ENCODE assay signal across 10 mouse cellular contexts in the genomic region with DNA sequence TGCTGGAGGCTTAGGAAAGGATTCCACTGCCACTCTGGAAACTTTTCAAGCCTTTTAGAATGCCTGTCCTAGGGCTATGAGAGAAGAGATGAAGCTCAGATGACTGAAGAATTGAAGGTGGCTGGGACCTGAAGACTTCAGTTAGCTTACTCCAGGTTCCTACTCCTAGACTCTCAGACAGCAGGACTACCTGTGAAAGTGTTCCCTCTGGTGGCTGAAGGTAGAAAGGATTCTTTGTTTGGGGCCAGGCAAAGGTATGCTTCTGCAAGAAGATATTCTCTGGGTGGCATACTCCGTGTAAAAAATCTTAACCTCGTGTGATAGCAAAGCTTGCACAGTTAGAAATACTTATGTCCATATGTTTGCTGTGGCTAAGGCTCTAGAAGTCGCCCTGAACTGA.
A peak's percentile ranks its signal among the peaks of the same experiment; 100 is the strongest.
DNase-seq lines count a peak whose midpoint lies in the region; ATAC-seq and TF ChIP-seq lines count a peak whose summit lies in the region.
"Had no signal": no experiment of that assay in that cellular context is flagged by ENCODE, and none has a peak within 500 bp of the region (broad histone marks: within the 10 kb centered on the region; RNA-seq: fewer than 3 reads in every experiment).

No protein-coding gene starts in this region.

- no peaks in the 10 kb centered on the region for H3K9me3 ChIP-seq in liver, postnatal 0 days (ENCODE audit: low read length)
- no peaks in the 10 kb centered on the region for H3K9me3 ChIP-seq in liver, embryonic 12.5 days (replicated peaks)
- no peaks in the 10 kb centered on the region for H3K9me3 ChIP-seq in MEL (replicated peaks; ENCODE audit: insufficient read depth, low read length)

- H3K27ac ChIP-seq in gastrocnemius, adult 2 months: no peak overlapping the region
- no peak overlapping the region for H3K27ac ChIP-seq in liver, postnatal 0 days (ENCODE audit: low read depth)
- no peak overlapping the region for H3K27ac ChIP-seq in liver, embryonic 12.5 days
- no peak overlapping the region for H3K27ac ChIP-seq in MEL (ENCODE audit: control insufficient read depth, low read depth, low read length)
- H3K27ac ChIP-seq: hindbrain, embryonic 14.5 days had no signal

- no peak for TF ChIP-seq EP300 in liver, postnatal 0 days (IDR thresholded peaks at IDR 0.05; ENCODE audit: low read depth)
- no peak for TF ChIP-seq EP300 in MEL (IDR thresholded peaks at IDR 0.05; ENCODE audit: low read depth in 1 of 2, low read length in 2 of 2)

- TF ChIP-seq RAD21 in MEL (IDR thresholded peaks at IDR 0.05; ENCODE audit: low read depth, low read length): peak; percentile 38

- intact Hi-C loops in gastrocnemius, adult 2 months (cut with DNase I): no loop called here

- WGBS in liver, postnatal 0 days (ENCODE audit: insufficient replicate concordance): 70% methylated on average over 3 of the region's 3 CpGs
- WGBS in liver, embryonic 12.5 days (ENCODE audit: insufficient replicate concordance): 61% methylated on average over 3 of the region's 3 CpGs

- peaks cover 2% of the 10 kb centered on the region; the same call in 1 of the 2 replicates for H3K4me1 ChIP-seq in liver, postnatal 0 days (ENCODE audit: insufficient read depth)
- H3K4me1 ChIP-seq in liver, embryonic 12.5 days: no peaks in the 10 kb centered on the region
- H3K4me1 ChIP-seq in MEL (ENCODE audit: control insufficient read depth in 1 of 2, insufficient read depth in 2 of 2, low read length in 2 of 2): no peaks in the 10 kb centered on the region

- H3K27me3 ChIP-seq in liver, postnatal 0 days (ENCODE audit: insufficient read depth, low read length): no peaks in the 10 kb centered on the region
- H3K27me3 ChIP-seq in liver, embryonic 12.5 days (replicated peaks): no peaks in the 10 kb centered on the region
- H3K27me3 ChIP-seq in MEL (ENCODE audit: control insufficient read depth in 1 of 2, insufficient read depth in 2 of 2, low read length in 2 of 2): no peaks in the 10 kb centered on the region

- no peak overlapping the region for H3K4me2 ChIP-seq in liver, postnatal 0 days (ENCODE audit: low read depth, low read length)
- H3K4me2 ChIP-seq in liver, embryonic 12.5 days: no peak overlapping the region
- H3K4me2 ChIP-seq: hindbrain, embryonic 14.5 days had no signal

- peak; percentile 25; the same call in 1 of the 2 replicates for TF ChIP-seq CTCF in gastrocnemius, adult 2 months (IDR thresholded peaks at IDR 0.05)
- peak; percentile 61 for TF ChIP-seq CTCF in liver, postnatal 0 days (IDR thresholded peaks at IDR 0.05; ENCODE audit: low read depth)
- peak; percentile 5 to 56 (median 30); a peak in 5 of 6 replicates for TF ChIP-seq CTCF in MEL (IDR thresholded peaks at IDR 0.05 in 2 of 3, conservative IDR thresholded peaks at IDR 0.05 in 1 of 3; ENCODE audit: control insufficient read depth in 1 of 3, insufficient read depth in 1 of 3, low read depth in 2 of 3, low read length in 3 of 3, poor library complexity in 1 of 3, severe bottlenecking in 1 of 3)

- H3K36me3 ChIP-seq in liver, postnatal 0 days (replicated peaks; ENCODE audit: insufficient read depth, low read length): peaks cover 3% of the 10 kb centered on the region; the same call in 1 of the 2 replicates
- peaks cover 7% of the 10 kb centered on the region for H3K36me3 ChIP-seq in liver, embryonic 12.5 days
- peaks cover 0 to 2% of the 10 kb centered on the region in 2 experiments; a peak in 2 of 4 replicates for H3K36me3 ChIP-seq in MEL (ENCODE audit: control insufficient read depth in 1 of 2, insufficient read depth in 2 of 2, low read length in 2 of 2)

- no peak for DNase-seq in gastrocnemius, adult 2 months
- no peak for DNase-seq in gastrocnemius, adult 18-20 months (ENCODE audit: low spot score)
- DNase-seq in liver, postnatal 0 days: no peak
- DNase-seq in MEL (ENCODE audit: low read depth, low spot score): peak; percentile 45
- DNase-seq in thymus, postnatal 10 days (ENCODE audit: low spot score in 2 of 2): no peak
- DNase-seq in left cerebral cortex, adult 9 months (ENCODE audit: low spot score in 2 of 2): no peak
- DNase-seq: kidney, postnatal 25 days had no signal

- no peak overlapping the region for H3K9ac ChIP-seq in liver, postnatal 0 days (replicated peaks)
- H3K9ac ChIP-seq in liver, embryonic 12.5 days: no peak overlapping the region
- H3K9ac ChIP-seq in MEL (ENCODE audit: control insufficient read depth, low read depth, low read length, poor library complexity, severe bottlenecking): no peak overlapping the region
- H3K9ac ChIP-seq: hindbrain, embryonic 14.5 days had no signal

- TF ChIP-seq POLR2A in MEL (IDR thresholded peaks at IDR 0.05; ENCODE audit: control insufficient read depth in 1 of 2, insufficient read depth in 1 of 2, low read depth in 1 of 2, low read length in 2 of 2, poor library complexity in 1 of 2): no peak

- ATAC-seq in liver, postnatal 0 days: no peak
- no peak for ATAC-seq in liver, embryonic 12.5 days
- peak; percentile 76 for ATAC-seq in megakaryocyte progenitor cell, adult 5-6 weeks (replicated peaks; ENCODE audit: poor library complexity)

- H3K4me3 ChIP-seq in gastrocnemius, adult 2 months: no peak overlapping the region
- no peak overlapping the region for H3K4me3 ChIP-seq in liver, postnatal 0 days (ENCODE audit: low read depth, low read length)
- no peak overlapping the region for H3K4me3 ChIP-seq in liver, embryonic 12.5 days
- H3K4me3 ChIP-seq in MEL (ENCODE audit: control insufficient read depth in 1 of 2, insufficient read depth in 1 of 2, low read depth in 2 of 2, low read length in 2 of 2): no peak overlapping the region

- H3K79me2 ChIP-seq in MEL (ENCODE audit: control insufficient read depth, insufficient read depth, low read length, poor library complexity): no peaks in the 10 kb centered on the region

TF ChIP-seq in MEL, 35 proteins besides CTCF, POLR2A, EP300 and RAD21:
- no peak for TF ChIP-seq CHD2 (IDR thresholded peaks at IDR 0.05; ENCODE audit: low read length)
- peak; percentile 41; the same call in 1 of the 2 replicates for TF ChIP-seq ZC3H11A (IDR thresholded peaks at IDR 0.05; ENCODE audit: low read depth, low read length)
- TF ChIP-seq SMC3 (IDR thresholded peaks at IDR 0.05; ENCODE audit: low read depth, low read length): peak; percentile 65
